In the genomic region with DNA sequence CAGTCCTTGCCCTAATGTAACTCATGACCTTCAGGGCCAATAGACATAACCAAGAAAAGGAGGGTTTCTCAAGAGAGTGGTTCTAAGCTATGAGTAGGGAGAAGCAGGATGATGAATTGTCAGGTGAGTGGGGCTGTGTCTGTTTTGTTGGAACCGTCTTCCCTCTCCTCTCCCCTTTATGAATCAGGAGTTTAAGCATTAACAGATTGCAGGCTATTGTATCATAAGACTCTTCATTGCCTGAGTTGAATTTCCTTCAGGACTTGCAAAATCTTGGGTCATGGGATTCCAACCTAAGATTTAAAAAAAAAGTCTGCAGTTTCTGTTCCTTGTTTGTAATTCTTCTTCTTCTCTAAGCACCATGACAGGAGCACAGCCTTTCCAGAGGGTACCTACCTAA, we compare ENCODE assay signal across 22 mouse cellular contexts.
A peak's percentile ranks its signal among the peaks of the same experiment; 100 is the strongest.
DNase-seq lines count a peak whose midpoint lies in the region; ATAC-seq lines count a peak whose summit lies in the region.
"Had no signal": no experiment of that assay in that cellular context is flagged by ENCODE, and none has a peak within 500 bp of the region (broad histone marks: within the 10 kb centered on the region; RNA-seq: fewer than 3 reads in every experiment).

No protein-coding gene starts in this region.

- 100% methylated on average over 1 of the region's 1 CpGs for WGBS in kidney, embryonic 14.5 days

- H3K4me3 ChIP-seq in brown adipose tissue, adult 24 weeks (ENCODE audit: insufficient read depth, low read depth, low read length): no peak overlapping the region
- no peak overlapping the region for H3K4me3 ChIP-seq in kidney, embryonic 14.5 days (ENCODE audit: low read length)
- H3K4me3 ChIP-seq: embryonic facial prominence, embryonic 10.5 days; forebrain, embryonic 10.5 days; gastrocnemius, adult 2 months; heart, embryonic 10.5 days had no signal

- ATAC-seq in megakaryocyte, adult 5-6 weeks (ENCODE audit: poor library complexity, severe bottlenecking): peak; percentile 23
- ATAC-seq in kidney, embryonic 14.5 days (ENCODE audit: low FRiP score, low TSS enrichment): no peak
- ATAC-seq: forebrain, embryonic 14.5 days had no signal

- H3K4me2 ChIP-seq in kidney, embryonic 14.5 days (replicated peaks; ENCODE audit: low read depth, low read length): no peak overlapping the region
- H3K4me2 ChIP-seq: hindbrain, embryonic 14.5 days had no signal

- H3K27ac ChIP-seq in brown adipose tissue, adult 24 weeks (replicated peaks; ENCODE audit: low read depth, low read length): peak overlapping the region; percentile 34; the same call in 1 of the 2 replicates
- H3K27ac ChIP-seq in kidney, embryonic 14.5 days (ENCODE audit: low read depth, low read length): no peak overlapping the region
- H3K27ac ChIP-seq: embryonic facial prominence, embryonic 10.5 days; forebrain, embryonic 10.5 days; heart, embryonic 10.5 days; hindbrain, embryonic 14.5 days had no signal

- no peaks in the 10 kb centered on the region for H3K9me3 ChIP-seq in kidney, embryonic 14.5 days (ENCODE audit: control insufficient read depth, low read length)
- H3K9me3 ChIP-seq: embryonic facial prominence, embryonic 10.5 days; forebrain, embryonic 10.5 days; G1E; heart, embryonic 10.5 days had no signal

- no peaks in the 10 kb centered on the region for H3K36me3 ChIP-seq in kidney, embryonic 14.5 days (ENCODE audit: control insufficient read depth, insufficient read depth, low read length)
- H3K36me3 ChIP-seq: embryonic facial prominence, embryonic 10.5 days; forebrain, embryonic 10.5 days; G1E; heart, embryonic 10.5 days had no signal

- H3K27me3 ChIP-seq in kidney, embryonic 14.5 days (ENCODE audit: control insufficient read depth, insufficient read depth, low read length): no peaks in the 10 kb centered on the region

- DNase-seq in lung, postnatal 36 days: peak; percentile 30
- DNase-seq in lung, postnatal 10 days: no peak
- DNase-seq in left cerebral cortex, adult 11 months (ENCODE audit: low spot score): no peak
- DNase-seq in urinary bladder, postnatal 25 days (ENCODE audit: low spot score): no peak
- DNase-seq: adrenal gland, adult 8-10 months; adrenal gland, postnatal 36 days; cerebellum, adult 18-20 months; cerebellum, adult 9-11 months; cerebellum, postnatal 36 days; gastrocnemius, adult 2 months; gastrocnemius, postnatal 36 days; heart, postnatal 10 days; heart, postnatal 4 days had no signal

- no peak overlapping the region for H3K9ac ChIP-seq in kidney, embryonic 14.5 days (ENCODE audit: low read depth, low read length)
- H3K9ac ChIP-seq: hindbrain, embryonic 14.5 days had no signal

- H3K4me1 ChIP-seq in brown adipose tissue, adult 24 weeks (ENCODE audit: control insufficient read depth, insufficient read depth, insufficient read length, low read length): no peaks in the 10 kb centered on the region
- no peaks in the 10 kb centered on the region for H3K4me1 ChIP-seq in kidney, embryonic 14.5 days (ENCODE audit: control insufficient read depth, insufficient read depth, low read length)
- H3K4me1 ChIP-seq: embryonic facial prominence, embryonic 10.5 days; forebrain, embryonic 10.5 days; heart, embryonic 10.5 days had no signal
